Mouse (Mus musculus) lung, postnatal 14 days (tissue): ENCODE results near the gene Cenpm.

ENCODE experiments used
- DNase-seq: peaks from one replicate; pipeline ENCODE4 v3.0.0; 2021

Cenpm gene

GRCm38 (mm10) chr15:82187924-82188323 lies 56.6 kb downstream of the Cenpm start:
- no peak for DNase-seq

- DNase-seq: no peak
Observed at GRCm38 (mm10) chr15:82187401-82187800, 57.1 kb downstream of the Cenpm start.

- no peak for DNase-seq
Observed at GRCm38 (mm10) chr15:82186931-82187330, 57.6 kb downstream of the Cenpm start.

- no peak for DNase-seq
Observed at GRCm38 (mm10) chr15:82186131-82186530, 58.4 kb downstream of the Cenpm start.

GRCm38 (mm10) chr15:82185062-82185783 lies 59.3 kb downstream of the Cenpm start:
- DNase-seq: no peak

- no peak for DNase-seq
Observed at GRCm38 (mm10) chr15:82184656-82185055, 59.9 kb downstream of the Cenpm start.

- DNase-seq: no peak
Observed at GRCm38 (mm10) chr15:82184183-82184582, 60.4 kb downstream of the Cenpm start.
